Mouse (Mus musculus) heart, postnatal 25 days (tissue): Measurements from ENCODE around the gene Fam234a. TPM values are rescaled to one million over a fixed set of nuclear protein-coding genes. Genes with fewer than 3 reads are reported as not detected.
"Not testable (repeated sequence)": the region's sequence is repeated elsewhere in the genome, so short reads cannot be mapped to it uniquely, and the experiment has no call there.

Experiments used
- DNase-seq: peaks from one replicate; pipeline ENCODE4 v3.0.0; 2022; ENCODE audit warnings: low spot score
- intact Hi-C: fragments of 180-260 bp; cut with DNase I; formaldehyde crosslinking; loops from one replicate; pipeline ENCODE4 v1.15.1; 2025
- total RNA-seq, 2 experiments: library from RNA; stranded (reverse); gene quantifications; 2 replicates each; pipeline ENCODE4 v1.2.3; 2021

Gene Fam234a
- total RNA-seq, result 100 to 1,000 TPM; 113 to 123 TPM

- intact Hi-C loops, result loop anchor here (5.0 kb wide), 2 partner anchors 122 to 147 kb away; partner anchors contain the start of genes Mrpl28 and Nme4
- DNase-seq, result peak; percentile 87
Observed at GRCm38 (mm10) chr17:26244101-26244841, at the start of gene Fam234a. Gene Fam234a (minus strand): TSS chr17:26244242.

- intact Hi-C loops, result no loop called here
- DNase-seq, result no peak
Observed at GRCm38 (mm10) chr17:26289475-26289874, 45.4 kb upstream of the Fam234a start.

- intact Hi-C loops, result no loop called here
- no peak for DNase-seq
Observed at GRCm38 (mm10) chr17:26286199-26286955, 42.3 kb upstream of the Fam234a start.

GRCm38 (mm10) chr17:26276711-26277110 lies 32.7 kb upstream of the Fam234a start:
- intact Hi-C loops, result no loop called here
- no peak for DNase-seq

- intact Hi-C loops, result no loop called here
- DNase-seq, result no peak
Observed at GRCm38 (mm10) chr17:26275933-26276332, 31.9 kb upstream of the Fam234a start.

- DNase-seq, result no peak
- intact Hi-C loops, result no loop called here
Observed at GRCm38 (mm10) chr17:26272586-26272985, 28.5 kb upstream of the Fam234a start.

- DNase-seq, intact Hi-C loops: not testable (repeated sequence)
Observed at GRCm38 (mm10) chr17:26269577-26269976, 25.5 kb upstream of the Fam234a start.

- intact Hi-C loops, result no loop called here
- DNase-seq, result no peak
Observed at GRCm38 (mm10) chr17:26268851-26269250, 24.8 kb upstream of the Fam234a start.

- DNase-seq, result no peak
- intact Hi-C loops, result no loop called here
Observed at GRCm38 (mm10) chr17:26262384-26262783, 18.3 kb upstream of the Fam234a start.

- intact Hi-C loops, result no loop called here
- DNase-seq, result no peak
Observed at GRCm38 (mm10) chr17:26261826-26262225, 17.8 kb upstream of the Fam234a start.

- intact Hi-C loops, result loop anchor here (10.0 kb wide), 1 partner anchor 481 kb away; the partner anchor contains the start of gene Narfl
- no peak for DNase-seq
Observed at GRCm38 (mm10) chr17:26255313-26255712, 11.3 kb upstream of the Fam234a start.

GRCm38 (mm10) chr17:26253399-26253798 lies 9.4 kb upstream of the Fam234a start:
- intact Hi-C loops, result loop anchor here (10.0 kb wide), 1 partner anchor 479 kb away; the partner anchor contains the start of gene Narfl
- no peak for DNase-seq

GRCm38 (mm10) chr17:26252539-26253251 lies 8.7 kb upstream of the Fam234a start, which contains the start of gene Luc7l:
Gene Luc7l (plus strand): TSS chr17:26252896.
- intact Hi-C loops, result loop anchor here (10.0 kb wide), 1 partner anchor 478 kb away; the partner anchor contains the start of gene Narfl
- DNase-seq, result peak; percentile 87

- intact Hi-C loops, result loop anchor here (2.0 to 10.0 kb wide), 2 partner anchors 477 to 953 kb away; partner anchors contain the start of genes Lemd2 and Narfl
- DNase-seq, result no peak
Observed at GRCm38 (mm10) chr17:26251886-26252538, 8.0 kb upstream of the Fam234a start.

GRCm38 (mm10) chr17:26243471-26244100 lies 456 bp downstream of the Fam234a start:
- peak; percentile 3 for DNase-seq
- intact Hi-C loops, result loop anchor here (2.0 to 5.0 kb wide), 3 partner anchors 105 to 146 kb away; partner anchors contain the start of genes Axin1, Mrpl28 and Nme4

- intact Hi-C loops, result loop anchor here (5.0 kb wide), 2 partner anchors 119 to 144 kb away; partner anchors contain the start of genes Mrpl28 and Nme4
- no peak for DNase-seq
Observed at GRCm38 (mm10) chr17:26240990-26241389, 3.1 kb downstream of the Fam234a start.

- intact Hi-C loops, result loop anchor here (5.0 kb wide), 2 partner anchors 118 to 143 kb away; partner anchors contain the start of genes Mrpl28 and Nme4
- DNase-seq, result no peak
Observed at GRCm38 (mm10) chr17:26240120-26240790, 3.8 kb downstream of the Fam234a start.

- intact Hi-C loops, result no loop called here
- DNase-seq, result no peak
Observed at GRCm38 (mm10) chr17:26239551-26239950, 4.5 kb downstream of the Fam234a start.
